Mouse (Mus musculus): ENCODE data around the gene Igf1r.

DNA sequence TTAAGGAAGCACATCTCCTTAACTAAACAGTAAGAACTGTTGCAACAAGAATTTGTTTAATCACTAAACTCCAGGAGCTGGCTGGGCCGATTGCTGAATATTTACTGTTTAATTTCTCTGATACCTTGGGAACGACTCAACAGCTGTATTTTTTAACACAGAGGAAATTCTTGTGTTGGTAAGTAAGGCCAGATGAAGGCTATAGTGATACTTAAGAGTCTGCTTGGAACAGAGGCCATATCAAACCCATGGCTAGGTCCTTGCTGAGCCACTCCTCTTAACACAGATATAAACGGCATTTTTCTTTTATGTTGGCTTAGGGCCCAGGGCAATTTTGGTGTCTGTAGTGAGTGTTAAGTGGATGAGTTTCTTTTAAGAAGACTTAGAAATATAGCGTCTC is 317.9 kb downstream of the Igf1r start:
- no peak for TF ChIP-seq CTCF (IDR thresholded peaks at IDR 0.05; ENCODE audit: extremely low read depth, insufficient read depth, insufficient read length, insufficient replicate concordance)
- TF ChIP-seq POLR2A (IDR thresholded peaks at IDR 0.05; ENCODE audit: low read depth, low read length), result no peak

Measured in spleen, adult 2 months (tissue).